Mouse (Mus musculus): ENCODE data around the gene Krt27.

The Krt27 gene

GRCm38 (mm10) chr11:99329655-99330054 is 21.2 kb downstream of the Krt27 start:
- no peak for DNase-seq (ENCODE audit: low spot score in 2 of 2)

GRCm38 (mm10) chr11:99322851-99323250 is 28.1 kb downstream of the Krt27 start, which contains the start of gene Krt25:
Krt25 (minus strand) TSS chr11:99322951.
- DNase-seq (ENCODE audit: low spot score in 2 of 2): no peak

- no peak for DNase-seq (ENCODE audit: low spot score in 2 of 2)
Measured at GRCm38 (mm10) chr11:99321094-99321493, 29.8 kb downstream of the Krt27 start.

GRCm38 (mm10) chr11:99319127-99319526 is 31.8 kb downstream of the Krt27 start:
- DNase-seq (ENCODE audit: low spot score in 2 of 2): no peak

- no peak for DNase-seq (ENCODE audit: low spot score in 2 of 2)
Measured at GRCm38 (mm10) chr11:99316543-99316942, 34.4 kb downstream of the Krt27 start.

- no peak for DNase-seq (ENCODE audit: low spot score in 2 of 2)
Measured at GRCm38 (mm10) chr11:99314594-99314993, 36.3 kb downstream of the Krt27 start.

- no peak for DNase-seq (ENCODE audit: low spot score in 2 of 2)
Measured at GRCm38 (mm10) chr11:99310882-99311281, 40.0 kb downstream of the Krt27 start.

- DNase-seq (ENCODE audit: low spot score in 2 of 2): peak; percentile 73 to 82
Measured at GRCm38 (mm10) chr11:99307579-99307978, 43.3 kb downstream of the Krt27 start.
